Mouse (Mus musculus) T-helper 1 cell (primary cell): ENCODE measurements around the gene Grid2.
"Not testable (repeated sequence)": the region's sequence is repeated elsewhere in the genome, so short reads cannot be mapped to it uniquely, and the experiment has no call there.

Experiments
- in situ Hi-C: fragments of 300-600 bp; cut with MboI, MseI; formaldehyde crosslinking; loops from one replicate; pipeline ENCODE4 v1.15.1; 2025; ENCODE audit warnings: high pct_unique_total_duplicates

Gene Grid2

GRCm38 (mm10) chr6:63255826-63256555 lies at the start of gene Grid2:
Grid2 (plus strand) TSS chr6:63255876.
- in situ Hi-C loops, result no loop called here

GRCm38 (mm10) chr6:63250738-63251137 lies 4.9 kb upstream of the Grid2 start:
- in situ Hi-C loops, result no loop called here

DNA sequence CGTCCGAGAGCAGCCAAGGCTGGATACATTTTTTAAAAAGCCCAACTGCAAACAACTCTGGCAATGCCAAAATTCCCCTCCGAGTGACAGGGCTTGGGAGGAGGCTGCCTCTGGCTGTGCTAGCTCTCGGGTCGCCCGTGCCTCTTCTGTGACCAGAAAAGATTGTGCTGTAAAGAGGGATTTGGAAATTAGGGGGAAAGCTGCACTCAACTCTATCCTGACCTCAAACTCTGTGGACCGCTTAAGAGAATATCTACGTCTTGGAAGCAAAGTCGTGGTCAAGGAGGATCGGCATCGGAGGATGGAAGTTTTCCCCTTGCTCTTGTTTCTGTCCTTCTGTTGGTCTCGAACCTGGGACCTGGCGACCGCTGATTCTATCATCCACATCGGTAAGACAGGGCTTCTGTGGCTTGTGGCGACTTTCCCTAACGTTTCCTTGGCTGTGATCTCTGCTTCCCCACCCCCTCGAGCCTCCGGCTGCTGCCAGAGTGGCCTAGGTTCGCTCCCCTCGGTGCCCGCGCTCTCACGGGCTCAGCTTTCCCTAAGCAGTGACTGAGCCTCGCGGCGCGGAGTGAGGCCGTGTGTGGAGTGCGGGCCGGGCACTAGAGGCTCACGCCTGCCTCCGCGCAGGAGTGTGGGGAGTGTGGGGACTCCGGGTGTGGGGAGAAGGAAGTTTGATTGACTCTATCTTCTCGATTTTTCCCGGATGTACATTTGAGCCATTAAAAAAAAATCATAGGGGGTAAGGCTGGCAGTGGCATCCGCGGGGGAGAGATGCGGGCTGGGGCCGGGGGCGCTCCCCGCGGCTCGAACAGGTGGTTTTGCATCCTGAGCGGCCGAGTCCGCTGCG lies 1.1 kb downstream of the Grid2 start:
- in situ Hi-C loops, result no loop called here

GRCm38 (mm10) chr6:63257406-63257845 lies 1.8 kb downstream of the Grid2 start:
- in situ Hi-C loops, result no loop called here

DNA sequence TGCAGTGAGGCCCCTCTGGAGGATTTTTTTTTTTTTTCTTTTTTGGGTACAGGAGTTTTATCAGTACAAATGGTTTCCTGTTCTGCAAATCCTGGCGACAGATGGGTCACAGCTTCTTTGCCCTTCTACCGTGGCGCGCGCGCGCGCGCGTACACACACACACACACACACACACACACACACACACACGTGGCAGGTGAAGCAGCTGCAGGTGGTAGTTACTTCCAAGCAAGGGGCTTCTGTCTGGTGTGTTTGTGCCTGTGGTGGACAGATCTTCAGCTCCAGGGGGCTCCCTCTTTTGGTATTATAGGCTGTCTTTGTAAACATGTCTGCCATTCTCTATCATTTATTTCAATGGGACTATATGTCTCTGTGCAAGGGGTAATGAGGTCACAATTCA lies 2.2 kb downstream of the Grid2 start:
- in situ Hi-C loops, result no loop called here

- in situ Hi-C loops, result no loop called here
Measured at GRCm38 (mm10) chr6:63259764-63260163, 4.1 kb downstream of the Grid2 start.

DNA sequence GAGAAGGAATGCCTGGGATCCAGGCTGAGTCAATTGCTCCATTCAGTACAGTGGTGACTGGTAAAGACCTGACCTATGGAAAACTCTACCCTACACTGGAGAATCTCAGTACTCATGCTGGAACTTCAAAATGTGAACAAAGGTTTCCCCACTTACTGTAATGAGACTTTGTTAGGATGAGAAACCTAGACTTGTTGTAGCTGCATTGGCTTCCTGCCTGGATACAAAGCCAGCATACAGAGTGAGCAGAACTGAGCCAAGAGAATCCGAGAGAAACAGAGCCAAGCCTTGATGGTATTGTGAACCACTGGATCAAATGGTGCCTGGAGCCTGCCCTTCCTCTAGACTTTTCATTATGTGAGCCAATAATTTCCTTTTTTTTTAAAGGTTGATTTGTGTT lies 28.7 kb downstream of the Grid2 start:
- in situ Hi-C loops, result loop anchor here (25.0 kb wide), 1 partner anchor 453 kb away; no protein-coding TSS in a partner anchor

DNA sequence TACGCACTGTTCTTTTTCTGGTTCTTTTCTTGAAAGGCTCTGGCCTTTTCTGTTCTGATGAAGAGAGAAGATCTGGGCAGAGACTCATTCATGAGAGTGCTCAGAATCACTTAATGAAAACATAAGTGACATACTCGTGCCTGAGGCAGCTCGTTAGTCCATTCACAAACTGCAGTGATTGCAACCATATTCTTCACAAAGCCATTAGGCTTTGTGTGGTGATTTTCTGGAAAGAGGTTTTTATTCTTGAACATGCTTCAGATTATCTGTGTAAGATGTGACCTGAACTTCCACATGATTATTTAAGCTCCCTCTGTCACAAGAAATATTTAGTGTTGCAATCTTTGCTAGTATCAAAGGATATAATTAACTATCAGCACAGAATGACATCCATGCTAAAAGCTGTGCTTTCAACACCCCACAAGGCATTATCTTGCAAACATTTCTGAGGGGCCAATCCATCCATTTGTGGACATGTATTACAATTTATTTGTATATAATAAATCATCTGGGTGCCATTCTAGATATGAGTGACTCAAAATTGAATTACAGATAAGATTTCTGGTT lies 86.8 kb downstream of the Grid2 start:
- in situ Hi-C loops, result no loop called here

GRCm38 (mm10) chr6:63347015-63347414 lies 91.3 kb downstream of the Grid2 start:
- in situ Hi-C loops, result no loop called here

DNA sequence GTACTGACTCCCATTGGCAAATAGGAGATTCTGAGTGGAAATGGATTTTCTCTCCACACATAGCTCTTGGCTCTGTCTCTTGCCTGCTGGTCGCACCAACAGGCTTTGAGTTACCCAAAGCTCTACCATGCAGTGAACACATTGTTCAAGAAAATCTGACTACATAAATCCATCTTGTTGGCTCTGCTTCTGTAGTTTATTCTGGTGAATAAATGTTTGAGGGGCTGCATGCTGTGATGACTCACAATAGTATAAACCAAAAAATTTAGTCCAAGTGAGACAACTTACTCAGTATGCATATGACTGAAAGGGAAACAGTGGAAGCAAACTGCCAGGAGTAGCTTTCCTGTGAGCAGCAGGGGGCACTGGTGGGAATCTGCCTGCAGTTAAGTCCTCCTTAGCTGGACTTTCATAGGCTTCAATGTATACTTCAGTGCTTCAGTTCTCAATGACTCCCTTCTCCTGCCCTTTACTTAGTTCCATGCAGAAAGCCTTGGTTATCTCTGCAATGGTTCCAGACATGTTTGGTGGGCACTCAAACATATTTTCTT lies 125.5 kb downstream of the Grid2 start:
- in situ Hi-C loops, result no loop called here

- in situ Hi-C loops, result no loop called here
Measured at GRCm38 (mm10) chr6:63401698-63402097, 146.0 kb downstream of the Grid2 start.

DNA sequence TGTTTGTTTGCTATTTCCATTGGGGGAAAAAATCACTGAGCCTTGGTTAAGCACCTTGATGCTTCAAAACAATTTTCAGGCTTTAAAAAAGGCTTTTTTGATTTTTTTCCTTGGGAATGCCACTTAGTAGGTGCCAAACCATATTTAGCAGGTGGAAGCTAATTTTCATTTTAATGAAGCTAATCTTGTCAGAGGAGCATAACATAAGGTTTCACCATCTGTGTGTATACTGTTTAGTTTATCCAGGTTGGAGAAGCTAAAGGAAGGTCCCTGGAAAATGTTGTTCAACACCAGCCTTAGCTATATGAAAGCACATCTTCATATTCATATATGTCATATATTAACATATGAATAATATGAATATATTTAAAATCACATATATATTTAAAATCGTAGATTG lies 161.9 kb downstream of the Grid2 start:
- in situ Hi-C loops, result no loop called here

DNA sequence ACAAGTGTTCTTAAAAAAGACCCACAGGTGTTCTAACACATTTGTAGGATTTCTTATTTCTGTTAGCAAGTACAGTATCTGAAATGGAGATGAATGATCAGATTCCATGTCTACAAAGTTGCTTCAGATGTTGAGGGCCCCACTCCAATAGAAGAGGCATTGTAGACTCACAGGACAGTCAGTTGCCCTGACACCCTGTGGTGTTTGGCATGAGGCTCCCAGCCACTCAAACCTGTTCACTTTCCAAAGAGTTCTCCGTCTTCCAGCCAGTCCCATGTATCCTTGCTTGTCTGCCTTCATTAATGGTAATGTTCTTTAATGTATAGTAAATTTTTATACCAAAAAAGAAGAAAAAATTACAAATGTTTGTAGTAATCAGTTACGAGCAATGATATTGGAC lies 177.1 kb downstream of the Grid2 start:
- in situ Hi-C loops, result no loop called here

- in situ Hi-C loops, result no loop called here
Measured at GRCm38 (mm10) chr6:63448175-63448574, 192.5 kb downstream of the Grid2 start.

DNA sequence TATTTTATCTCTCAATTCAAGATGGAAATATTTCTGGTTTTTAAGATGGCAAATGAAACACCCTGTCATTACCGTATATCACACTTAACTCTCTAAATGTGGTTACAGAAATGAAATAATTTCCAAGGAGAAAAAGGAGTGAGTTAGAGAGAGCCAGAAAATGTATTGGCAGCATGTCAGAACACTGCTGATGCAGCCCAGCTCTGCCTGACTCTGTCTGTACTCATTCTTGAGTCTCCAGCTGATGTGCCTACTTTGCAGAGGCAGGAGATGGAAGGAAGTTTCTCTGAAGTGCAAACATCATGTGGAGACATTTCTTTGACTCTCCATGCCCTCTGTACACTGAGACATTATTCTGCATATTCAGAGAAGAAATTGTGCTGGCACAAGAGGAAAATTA lies 226.5 kb downstream of the Grid2 start:
- in situ Hi-C loops, result no loop called here

GRCm38 (mm10) chr6:63515016-63515415 lies 259.3 kb downstream of the Grid2 start:
- in situ Hi-C loops, result no loop called here

DNA sequence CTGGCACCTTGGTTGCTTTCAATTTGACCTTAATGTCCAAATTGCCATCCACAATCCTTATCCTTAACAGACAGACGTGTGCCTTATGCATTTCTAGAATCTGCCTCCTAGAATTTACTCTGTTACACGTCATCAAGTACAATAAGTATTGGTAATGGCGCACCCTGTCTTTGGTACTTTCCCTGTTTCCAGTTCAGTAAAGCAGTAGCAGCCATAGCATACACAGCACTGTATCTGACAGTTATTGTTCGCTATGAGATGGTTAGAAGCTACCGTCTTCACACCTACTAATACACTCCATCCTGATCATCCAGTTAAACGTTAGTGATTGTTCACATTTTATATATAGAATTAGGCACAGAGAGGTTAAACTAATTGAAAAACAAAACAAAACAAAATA lies 260.3 kb downstream of the Grid2 start:
- in situ Hi-C loops, result no loop called here

GRCm38 (mm10) chr6:63531751-63532150 lies 276.1 kb downstream of the Grid2 start:
- in situ Hi-C loops, result no loop called here

- in situ Hi-C loops, result no loop called here
Measured at GRCm38 (mm10) chr6:63532901-63533300, 277.2 kb downstream of the Grid2 start.

- in situ Hi-C loops, result no loop called here
Measured at GRCm38 (mm10) chr6:63547741-63548140, 292.1 kb downstream of the Grid2 start.

- in situ Hi-C loops, result not testable (repeated sequence)
Measured at GRCm38 (mm10) chr6:63568741-63569140, 313.1 kb downstream of the Grid2 start.

DNA sequence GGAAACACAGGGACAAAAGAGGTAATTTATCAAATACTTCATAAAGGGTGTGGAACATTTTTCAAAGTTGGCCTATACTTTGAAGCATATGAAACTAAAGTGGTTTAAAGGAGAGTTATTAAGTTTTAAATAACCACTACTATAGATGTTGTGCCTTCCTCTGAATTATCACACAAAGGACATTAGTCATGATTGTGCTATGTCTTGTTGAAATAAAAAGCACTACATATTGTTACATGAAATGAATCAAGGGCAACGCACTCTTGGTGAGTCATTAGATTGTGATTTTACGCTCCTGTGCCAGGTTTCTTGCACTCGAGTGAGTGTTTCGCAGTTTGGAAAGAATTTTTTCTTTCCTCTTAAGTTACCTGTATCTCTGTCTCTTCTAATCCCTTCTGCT lies 335.0 kb downstream of the Grid2 start:
- in situ Hi-C loops, result no loop called here
